Mouse (Mus musculus): ENCODE results near the gene Osbpl7.

DNA sequence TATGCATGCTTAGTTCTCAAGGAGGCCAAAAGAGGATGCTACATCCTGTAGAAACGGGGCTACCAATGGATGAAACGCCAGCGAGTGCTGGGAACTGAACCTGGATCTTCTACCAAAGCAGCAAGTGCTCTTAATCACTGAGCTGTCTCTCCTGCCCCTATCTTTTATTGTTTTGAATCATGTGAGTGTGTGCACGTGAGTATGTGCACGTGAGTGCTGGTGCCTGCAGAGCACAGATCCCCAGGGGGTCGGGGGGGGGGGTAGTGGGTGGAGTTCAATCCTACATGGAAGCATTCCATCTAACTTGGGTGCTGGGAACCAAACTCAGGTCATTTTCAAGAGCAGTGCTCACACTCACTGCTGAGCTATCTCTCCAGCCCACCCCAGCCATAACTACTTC, 35.9 kb downstream of the Osbpl7 start:
- TF ChIP-seq SRF (IDR thresholded peaks at IDR 0.05; ENCODE audit: control insufficient read depth, insufficient read length, low read depth): no peak
- no peak for TF ChIP-seq MYOG (IDR thresholded peaks at IDR 0.05; ENCODE audit: control insufficient read depth in 1 of 3, insufficient read depth in 1 of 3, insufficient read length in 2 of 3, low read depth in 2 of 3)
- no peak for TF ChIP-seq MAX (IDR thresholded peaks at IDR 0.05; ENCODE audit: low read depth)

Data from myocyte (in vitro differentiated cells).